Mouse (Mus musculus): ENCODE measurements around the gene Trim62. TPM values are rescaled to one million over a fixed set of nuclear protein-coding genes. Genes with fewer than 3 reads are reported as not detected.

Gene Trim62
- total and polyA plus RNA-seq, 2 experiments from 2014 or later = 0.87 to 1.1 TPM

DNA sequence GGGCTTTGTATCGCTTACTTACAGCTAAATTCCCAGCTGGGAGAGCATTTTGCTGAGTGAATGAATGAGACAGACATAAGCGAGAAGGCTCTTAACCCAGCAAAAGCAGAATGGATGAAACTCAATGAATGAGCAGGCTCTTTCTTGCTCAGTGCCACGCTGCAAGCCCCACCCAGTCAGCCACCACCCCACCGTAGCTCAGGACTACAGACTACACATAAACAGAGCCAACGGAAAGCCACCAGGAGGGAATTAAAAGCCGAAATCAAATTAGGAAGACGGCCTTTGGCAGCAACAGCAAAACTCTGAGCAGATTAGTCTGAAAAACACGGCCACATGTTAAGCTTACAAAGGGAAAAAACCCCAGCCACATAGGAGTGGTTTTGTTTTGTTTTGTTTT is 75.5 kb downstream of the Trim62 start:
- ATAC-seq (ENCODE audit: insufficient read depth, low read depth) (no peak), DNase-seq (ENCODE audit: low spot score) (no peak)
- TF ChIP-seq EP300 (IDR thresholded peaks at IDR 0.05; ENCODE audit: low read depth) = no peak
- TF ChIP-seq CTCF (IDR thresholded peaks at IDR 0.05; ENCODE audit: low read depth) = no peak
- Histone ChIP-seq H3K9ac (replicated peaks; ENCODE audit: low read depth, low read length) (no peak overlapping the region), H3K36me3 (replicated peaks; ENCODE audit: control insufficient read depth, insufficient read depth, low read length) (no peaks in the 10 kb centered on the region), H3K4me2 (ENCODE audit: low read depth, low read length) (no peak overlapping the region), H3K27ac (ENCODE audit: low read depth) (no peak overlapping the region), H3K4me1 (ENCODE audit: control insufficient read depth, insufficient read depth) (0 out of 2 replicates have a peak, but pooled peaks cover 8% of the 10 kb centered on the region), H3K9me3 (replicated peaks; ENCODE audit: control insufficient read depth, low read length) (no peaks in the 10 kb centered on the region), H3K4me3 (ENCODE audit: low read depth, low read length) (no peak overlapping the region), H3K27me3 (ENCODE audit: control insufficient read depth, insufficient read depth, low read length) (peaks cover 3% of the 10 kb centered on the region; the same call in 1 of the 2 replicates)
- WGBS = 77% methylated on average over 8 of the region's 8 CpGs

DNA sequence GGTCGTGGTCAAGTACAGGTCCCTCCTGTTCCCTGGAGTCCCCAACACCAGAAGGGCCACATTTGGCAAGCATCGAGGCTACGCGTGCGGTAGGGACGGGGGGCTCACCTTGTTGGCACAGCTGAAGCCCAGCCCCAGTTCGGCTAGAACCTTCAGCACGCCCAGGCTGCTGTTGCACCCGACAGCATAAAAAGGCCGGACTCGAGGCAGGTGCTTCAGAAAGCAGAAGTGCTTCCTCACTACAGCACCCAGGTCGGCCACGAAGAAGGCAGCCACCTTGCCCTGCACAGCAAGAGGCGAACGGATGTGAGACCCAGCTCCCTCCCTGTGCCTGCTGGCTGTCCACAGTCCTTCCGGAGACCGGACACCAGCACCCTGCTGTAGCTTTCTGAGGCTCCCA is 76.3 kb downstream of the Trim62 start:
- H3K4me2 ChIP-seq (ENCODE audit: low read depth, low read length) = no peak overlapping the region
- DNase-seq (ENCODE audit: low spot score) = no peak

More for the DNA sequence above, 76.3 kb downstream of the Trim62 start:
- Histone ChIP-seq H3K4me1 (ENCODE audit: control insufficient read depth, insufficient read depth) (0 out of 2 replicates have a peak, but pooled peaks cover 8% of the 10 kb centered on the region), H3K27ac (ENCODE audit: low read depth) (no peak overlapping the region), H3K27me3 (ENCODE audit: control insufficient read depth, insufficient read depth, low read length) (peaks cover 8% of the 10 kb centered on the region), H3K9me3 (replicated peaks; ENCODE audit: control insufficient read depth, low read length) (no peaks in the 10 kb centered on the region), H3K9ac (replicated peaks; ENCODE audit: low read depth, low read length) (no peak overlapping the region), H3K4me3 (ENCODE audit: low read depth, low read length) (no peak overlapping the region), H3K36me3 (replicated peaks; ENCODE audit: control insufficient read depth, insufficient read depth, low read length) (no peaks in the 10 kb centered on the region)
- no peak for ATAC-seq (ENCODE audit: insufficient read depth, low read depth)
- no peak for TF ChIP-seq EP300 (IDR thresholded peaks at IDR 0.05; ENCODE audit: low read depth)
- TF ChIP-seq CTCF (IDR thresholded peaks at IDR 0.05; ENCODE audit: low read depth) = no peak
- 84% methylated on average over 17 of the region's 17 CpGs for WGBS

Other genes starting within 250 kb of the Trim62 start
- 47.7 and 51.6 TPM in 2 replicates for gene Phc2, start 228.9 kb upstream of the Trim62 start, total RNA-seq (2014; rRNA removed; ENCODE audit: low replicate concordance)
- gene Phc2, start 228.9 kb upstream of the Trim62 start, polyA plus RNA-seq (2015; fragmentation: Nextera tagmentation; extraction: Ambion mirVana) = 17.5 and 22.0 TPM in 2 replicates
- gene A3galt2, start 128.2 kb upstream of the Trim62 start, total RNA-seq (2014; rRNA removed; ENCODE audit: low replicate concordance) = not detected in 2 replicates
- 0.03 TPM in 1 of 2 replicates, not detected in the other for gene A3galt2, start 128.2 kb upstream of the Trim62 start, polyA plus RNA-seq (2015; fragmentation: Nextera tagmentation; extraction: Ambion mirVana)
- 8.4 and 10.8 TPM in 2 replicates for gene Zfp362, start 77.5 kb upstream of the Trim62 start, total RNA-seq (2014; rRNA removed; ENCODE audit: low replicate concordance)
- 10.3 and 11.6 TPM in 2 replicates for gene Zfp362, start 77.5 kb upstream of the Trim62 start, polyA plus RNA-seq (2015; fragmentation: Nextera tagmentation; extraction: Ambion mirVana)
- 4.8 and 7.7 TPM in 2 replicates for gene Azin2, start 78.9 kb downstream of the Trim62 start, total RNA-seq (2014; rRNA removed; ENCODE audit: low replicate concordance)
- 6.0 and 7.1 TPM in 2 replicates for gene Azin2, start 78.9 kb downstream of the Trim62 start, polyA plus RNA-seq (2015; fragmentation: Nextera tagmentation; extraction: Ambion mirVana)
- 46.0 and 58.6 TPM in 2 replicates for gene Ak2, start 108.4 kb downstream of the Trim62 start, total RNA-seq (2014; rRNA removed; ENCODE audit: low replicate concordance)
- 148 and 153 TPM in 2 replicates for gene Ak2, start 108.4 kb downstream of the Trim62 start, polyA plus RNA-seq (2015; fragmentation: Nextera tagmentation; extraction: Ambion mirVana)
- 25.6 and 46.0 TPM in 2 replicates for gene Rnf19b, start 174.7 kb downstream of the Trim62 start, total RNA-seq (2014; rRNA removed; ENCODE audit: low replicate concordance)
- gene Rnf19b, start 174.7 kb downstream of the Trim62 start, polyA plus RNA-seq (2015; fragmentation: Nextera tagmentation; extraction: Ambion mirVana) = 5.8 and 7.2 TPM in 2 replicates
- 1.1 TPM in 1 of 2 replicates, not detected in the other for gene Tmem54, start 222.0 kb downstream of the Trim62 start, total RNA-seq (2014; rRNA removed; ENCODE audit: low replicate concordance)
- not detected in 2 replicates for gene Tmem54, start 222.0 kb downstream of the Trim62 start, polyA plus RNA-seq (2015; fragmentation: Nextera tagmentation; extraction: Ambion mirVana)
- gene Hpca, start 238.5 kb downstream of the Trim62 start, total RNA-seq (2014; rRNA removed; ENCODE audit: low replicate concordance) = not detected in 2 replicates
- 0.16 and 0.25 TPM in 2 replicates for gene Hpca, start 238.5 kb downstream of the Trim62 start, polyA plus RNA-seq (2015; fragmentation: Nextera tagmentation; extraction: Ambion mirVana)

Measured in heart, postnatal 0 days (tissue).